Mouse (Mus musculus): ENCODE data around the gene Abcb5. TPM values are rescaled to one million over a fixed set of nuclear protein-coding genes. Genes with fewer than 3 reads are reported as not detected.

Abcb5 gene
- polyA plus RNA-seq, 1 experiment: not detected

DNA sequence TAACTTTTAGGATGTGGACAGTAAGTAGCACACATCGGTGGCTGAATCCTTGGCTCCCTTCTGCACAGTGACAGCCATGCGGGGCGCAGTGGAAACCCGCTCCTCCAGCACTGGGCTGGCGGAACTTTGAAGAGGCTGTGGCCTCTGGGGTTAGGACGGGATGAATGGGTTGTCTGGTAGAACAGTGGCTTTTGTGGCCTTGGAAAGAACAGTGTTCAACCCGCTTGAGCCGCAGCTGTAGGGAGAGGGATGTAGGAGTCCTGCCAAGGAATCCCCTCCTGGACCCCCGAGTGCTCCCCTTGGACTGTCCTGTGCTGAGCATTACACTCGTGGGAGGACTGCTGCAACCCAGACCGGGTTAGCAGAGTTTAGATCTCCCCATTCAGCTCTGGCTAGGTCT, 116.2 kb downstream of the Abcb5 start:
- no peak overlapping the region for H3K4me2 ChIP-seq (ENCODE audit: low read depth)
- H3K79me2 ChIP-seq (ENCODE audit: control insufficient read depth, insufficient read depth): no peaks in the 10 kb centered on the region
- TF ChIP-seq USF1 (IDR thresholded peaks at IDR 0.05; ENCODE audit: low read depth) (no peak), TCF12 (IDR thresholded peaks at IDR 0.05; ENCODE audit: insufficient read depth, poor library complexity, severe bottlenecking) (no peak)
- H3K36me3 ChIP-seq (ENCODE audit: control insufficient read depth, insufficient read depth): no peaks in the 10 kb centered on the region
- H3K4me3 ChIP-seq: no peak overlapping the region
- H3K27me3 ChIP-seq (ENCODE audit: control insufficient read depth, insufficient read depth, insufficient read length): no peaks in the 10 kb centered on the region
- H3ac ChIP-seq (ENCODE audit: control insufficient read depth, insufficient read length): no peak overlapping the region

GRCm38 (mm10) chr12:118849203-118849861, 116.9 kb downstream of the Abcb5 start:
- Histone ChIP-seq H3K4me2 (ENCODE audit: low read depth) (peak overlapping the region; percentile 24), H3K4me3 (peak overlapping the region; percentile 87), H3K27me3 (ENCODE audit: control insufficient read depth, insufficient read depth, insufficient read length) (no peaks in the 10 kb centered on the region), H3K36me3 (ENCODE audit: control insufficient read depth, insufficient read depth) (no peaks in the 10 kb centered on the region), H3K79me2 (ENCODE audit: control insufficient read depth, insufficient read depth) (no peaks in the 10 kb centered on the region), H3ac (ENCODE audit: control insufficient read depth, insufficient read length) (no peak overlapping the region)
- TF ChIP-seq MYOD1 (IDR thresholded peaks at IDR 0.05; ENCODE audit: control insufficient read depth in 1 of 3, insufficient read length in 2 of 3, low read depth in 2 of 3): no peak
- TF ChIP-seq TCF3 (IDR thresholded peaks at IDR 0.05; ENCODE audit: insufficient read length, low read depth): no peak
- TF ChIP-seq CEBPB (IDR thresholded peaks at IDR 0.05; ENCODE audit: insufficient read depth, poor library complexity, severe bottlenecking): no peak
- TF ChIP-seq TCF12 (IDR thresholded peaks at IDR 0.05; ENCODE audit: insufficient read depth, poor library complexity, severe bottlenecking): no peak
- TF ChIP-seq SRF (IDR thresholded peaks at IDR 0.05; ENCODE audit: control insufficient read depth, insufficient read length, low read depth): no peak
- TF ChIP-seq MYOG (IDR thresholded peaks at IDR 0.05; ENCODE audit: control insufficient read depth in 1 of 3, insufficient read depth in 1 of 3, insufficient read length in 2 of 3, low read depth in 2 of 3): peak in 1 of 3 experiments; percentile 4
- TF ChIP-seq E2F4 (IDR thresholded peaks at IDR 0.05; ENCODE audit: insufficient read depth): no peak

DNA sequence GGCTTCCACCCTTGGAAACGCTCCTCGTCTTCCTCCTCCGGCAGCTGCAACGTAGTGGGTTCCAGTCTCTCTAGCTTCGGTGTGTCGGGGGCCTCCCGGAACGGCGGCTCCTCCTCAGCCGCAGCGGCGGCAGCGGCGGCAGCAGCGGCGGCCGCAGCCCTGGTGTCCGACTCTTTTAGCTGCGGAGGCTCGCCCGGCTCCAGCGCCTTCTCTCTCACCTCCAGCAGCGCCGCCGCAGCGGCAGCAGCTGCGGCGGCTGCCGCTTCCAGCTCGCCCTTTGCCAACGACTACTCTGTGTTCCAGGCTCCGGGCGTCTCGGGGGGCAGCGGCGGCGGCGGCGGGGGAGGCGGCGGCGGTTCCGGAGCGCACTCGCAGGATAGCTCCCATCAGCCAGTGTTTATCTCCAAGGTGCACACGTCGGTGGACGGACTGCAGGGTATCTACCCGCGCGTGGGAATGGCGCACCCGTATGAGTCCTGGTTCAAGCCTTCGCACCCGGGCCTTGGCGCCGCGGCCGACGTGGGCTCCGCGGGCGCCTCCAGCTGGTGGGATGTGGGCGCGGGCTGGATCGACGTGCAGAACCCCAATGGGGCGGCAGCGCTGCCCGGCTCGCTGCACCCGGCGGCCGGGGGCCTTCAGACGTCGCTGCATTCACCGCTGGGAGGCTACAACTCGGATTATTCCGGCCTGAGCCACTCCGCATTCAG, 117.6 kb downstream of the Abcb5 start:
- H3K27me3 ChIP-seq (ENCODE audit: control insufficient read depth, insufficient read depth, insufficient read length): no peaks in the 10 kb centered on the region
- no peaks in the 10 kb centered on the region for H3K36me3 ChIP-seq (ENCODE audit: control insufficient read depth, insufficient read depth)
- peak overlapping the region; percentile 82 for H3K4me2 ChIP-seq (ENCODE audit: low read depth)
- peak; percentile 26 for TF ChIP-seq POLR2A (IDR thresholded peaks at IDR 0.05; ENCODE audit: insufficient read length, low read depth)
- TF ChIP-seq REST (IDR thresholded peaks at IDR 0.05; ENCODE audit: insufficient read depth, insufficient read length): no peak
- H3K79me2 ChIP-seq (ENCODE audit: control insufficient read depth, insufficient read depth): no peaks in the 10 kb centered on the region
- H3K4me3 ChIP-seq: peak overlapping the region; percentile 87
- peak overlapping the region; percentile 9 for H3ac ChIP-seq (ENCODE audit: control insufficient read depth, insufficient read length)

GRCm38 (mm10) chr12:118847861-118848495, 118.2 kb downstream of the Abcb5 start:
- H3K4me2 ChIP-seq (ENCODE audit: low read depth): peak overlapping the region; percentile 82
- no peaks in the 10 kb centered on the region for H3K79me2 ChIP-seq (ENCODE audit: control insufficient read depth, insufficient read depth)
- no peaks in the 10 kb centered on the region for H3K36me3 ChIP-seq (ENCODE audit: control insufficient read depth, insufficient read depth)
- peak overlapping the region; percentile 9 for H3ac ChIP-seq (ENCODE audit: control insufficient read depth, insufficient read length)
- peak overlapping the region; percentile 87 for H3K4me3 ChIP-seq
- H3K27me3 ChIP-seq (ENCODE audit: control insufficient read depth, insufficient read depth, insufficient read length): no peaks in the 10 kb centered on the region
- TF ChIP-seq TCF12 (IDR thresholded peaks at IDR 0.05; ENCODE audit: insufficient read depth, poor library complexity, severe bottlenecking) (no peak), USF1 (IDR thresholded peaks at IDR 0.05; ENCODE audit: low read depth) (no peak), TCF3 (IDR thresholded peaks at IDR 0.05; ENCODE audit: insufficient read length, low read depth) (no peak), REST (IDR thresholded peaks at IDR 0.05; ENCODE audit: insufficient read depth, insufficient read length) (no peak)

- Histone ChIP-seq H3K36me3 (ENCODE audit: control insufficient read depth, insufficient read depth) (no peaks in the 10 kb centered on the region), H3K4me3 (peak overlapping the region; percentile 87), H3K27me3 (ENCODE audit: control insufficient read depth, insufficient read depth, insufficient read length) (no peaks in the 10 kb centered on the region), H3K4me2 (ENCODE audit: low read depth) (peak overlapping the region; percentile 82), H3ac (ENCODE audit: control insufficient read depth, insufficient read length) (no peak overlapping the region), H3K79me2 (ENCODE audit: control insufficient read depth, insufficient read depth) (no peaks in the 10 kb centered on the region)
- no peak for TF ChIP-seq MAX (IDR thresholded peaks at IDR 0.05; ENCODE audit: low read depth)
- no peak for TF ChIP-seq USF1 (IDR thresholded peaks at IDR 0.05; ENCODE audit: low read depth)
- no peak for TF ChIP-seq CEBPB (IDR thresholded peaks at IDR 0.05; ENCODE audit: insufficient read depth, poor library complexity, severe bottlenecking)
- TF ChIP-seq E2F4 (IDR thresholded peaks at IDR 0.05; ENCODE audit: insufficient read depth): no peak
- TF ChIP-seq MYOG (IDR thresholded peaks at IDR 0.05; ENCODE audit: control insufficient read depth in 1 of 3, insufficient read depth in 1 of 3, insufficient read length in 2 of 3, low read depth in 2 of 3): no peak
- TF ChIP-seq TCF12 (IDR thresholded peaks at IDR 0.05; ENCODE audit: insufficient read depth, poor library complexity, severe bottlenecking): no peak
- no peak for TF ChIP-seq POLR2A (IDR thresholded peaks at IDR 0.05; ENCODE audit: insufficient read length, low read depth)
- no peak for TF ChIP-seq TCF3 (IDR thresholded peaks at IDR 0.05; ENCODE audit: insufficient read length, low read depth)
- no peak for TF ChIP-seq REST (IDR thresholded peaks at IDR 0.05; ENCODE audit: insufficient read depth, insufficient read length)
Observed at GRCm38 (mm10) chr12:118847381-118847780, 118.8 kb downstream of the Abcb5 start.
